Mouse (Mus musculus) neural tube, embryonic 14.5 days (tissue): Measurements from ENCODE around the gene Pank4. TPM values are rescaled to one million over a fixed set of nuclear protein-coding genes. Genes with fewer than 3 reads are reported as not detected.
A peak's percentile ranks its signal among the peaks of the same experiment; 100 is the strongest.

Experiments used
- ATAC-seq: fragments of 200-750 bp; cut with Nextera tagmentation; 2 replicates; pipeline ENCODE4 v1.8.0; 2017; ENCODE audit warnings: low read depth, mild to moderate bottlenecking, moderate TSS enrichment, moderate library complexity
- H3K27ac ChIP-seq: fragments of 300-500 bp; sonication (generic); 2 replicates; pipeline ENCODE4 v1.5.1; 2014; ENCODE audit warnings: low read depth, mild to moderate bottlenecking, control low read depth, low read length, moderate library complexity, mixed read lengths
- H3K27me3 ChIP-seq: fragments of 300-500 bp; sonication (generic); 2 replicates; pipeline ENCODE4 v1.6.1; 2014; ENCODE audit warnings: low read length; ENCODE audit not compliant: control insufficient read depth, insufficient read depth
- H3K36me3 ChIP-seq: fragments of 300-500 bp; sonication (generic); 2 replicates; pipeline ENCODE4 v1.6.1; 2014; ENCODE audit warnings: low read length, mixed read lengths; ENCODE audit not compliant: control insufficient read depth, insufficient read depth
- H3K4me1 ChIP-seq: fragments of 300-500 bp; sonication (generic); 2 replicates; pipeline ENCODE4 v1.6.1; 2014; ENCODE audit warnings: low read length; ENCODE audit not compliant: control insufficient read depth, insufficient read depth
- H3K4me2 ChIP-seq: fragments of 300-500 bp; sonication (generic); 2 replicates; pipeline ENCODE4 v1.6.1; 2014; ENCODE audit warnings: mild to moderate bottlenecking, low read depth, low read length, control low read depth
- H3K4me3 ChIP-seq: fragments of 300-500 bp; sonication (generic); 2 replicates; pipeline ENCODE4 v1.5.1; 2014; ENCODE audit warnings: low read depth, low read length, control low read depth, mixed read lengths
- H3K9ac ChIP-seq: fragments of 300-500 bp; sonication (generic); replicated peaks from 2 replicates; pipeline ENCODE4 v1.6.1; 2014; ENCODE audit warnings: low read depth, mild to moderate bottlenecking, control low read depth, low read length, mixed read lengths
- H3K9me3 ChIP-seq: fragments of 300-500 bp; sonication (generic); 2 replicates; pipeline ENCODE4 v1.6.1; 2016; ENCODE audit warnings: low read length; ENCODE audit not compliant: control insufficient read depth
- WGBS: fragments of 180-500 bp; shearing (Covaris S2); extraction: QIAGEN DNeasy Blood & Tissue Kit; methylation state at CpG from one replicate; pipeline ENCODE4 v1.1.7; 2014; 5-methylcytosine and 5-hydroxymethylcytosine counted together
- polyA plus RNA-seq: library from polyadenylated mRNA; unstranded; fragments of >200 nt; fragmentation: Nextera tagmentation; extraction: Ambion mirVana; gene quantifications from 2 replicates; pipeline ENCODE4 v1.2.1, GENCODE M21; 2014

Gene Pank4
- polyA plus RNA-seq, 1 experiment from 2014 or later, result 36.1 TPM

DNA sequence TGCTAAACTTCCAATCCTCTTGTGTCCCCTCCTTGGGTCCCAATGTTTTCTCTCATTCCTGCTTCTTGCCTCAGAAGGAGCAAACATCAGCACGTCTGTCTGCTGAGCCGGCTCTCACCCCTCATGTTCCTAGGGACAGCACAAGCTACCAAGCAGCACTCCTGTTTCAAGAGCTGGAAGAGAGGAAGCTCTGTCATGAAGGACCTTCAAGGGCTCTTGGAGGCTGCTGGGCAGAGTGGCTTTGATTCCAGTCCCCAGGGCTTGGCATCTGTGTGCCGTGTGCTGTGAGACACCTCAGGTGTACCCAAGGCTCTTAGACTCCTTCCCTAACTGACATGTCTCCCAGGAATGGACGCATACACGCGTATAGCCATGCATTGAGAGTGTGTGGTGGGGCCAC, 17.2 kb downstream of the Pank4 start:
- WGBS, result 87% methylated on average over 6 of the region's 6 CpGs
- peaks cover 46% of the 10 kb centered on the region for H3K36me3 ChIP-seq

DNA sequence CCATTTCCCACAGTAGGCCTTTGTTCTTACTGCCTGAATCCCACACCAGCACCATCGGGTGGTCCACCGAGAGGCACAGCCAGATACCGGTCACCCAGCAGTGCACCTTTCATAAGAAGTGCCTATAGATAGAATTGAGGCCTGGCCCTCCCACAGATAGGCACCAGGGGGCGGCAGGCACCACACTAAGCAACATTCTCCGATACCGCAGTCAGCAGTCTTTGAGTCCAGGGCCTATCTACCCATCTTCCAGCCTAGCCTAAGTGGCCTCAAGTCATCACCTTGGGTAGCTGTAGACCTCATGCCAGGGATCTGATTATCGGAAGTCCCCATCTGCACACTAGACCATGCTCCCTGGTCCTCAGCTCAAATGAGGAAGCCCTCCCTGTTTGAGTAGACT, 17.6 kb downstream of the Pank4 start:
- H3K36me3 ChIP-seq, result peaks cover 41% of the 10 kb centered on the region
- 54% methylated on average over 7 of the region's 7 CpGs for WGBS
- H3K4me3 ChIP-seq, result no peak overlapping the region
- no peak overlapping the region for H3K4me2 ChIP-seq
- no peak overlapping the region for H3K27ac ChIP-seq
- H3K9ac ChIP-seq, result no peak overlapping the region
- 0 out of 2 replicates have a peak, but pooled peaks cover 4% of the 10 kb centered on the region for H3K27me3 ChIP-seq
- H3K4me1 ChIP-seq, result peaks cover 4% of the 10 kb centered on the region; the same call in 1 of the 2 replicates
- peak; percentile 62 for ATAC-seq
- no peaks in the 10 kb centered on the region for H3K9me3 ChIP-seq

More for the DNA sequence above, 17.2 kb downstream of the Pank4 start:
- Histone ChIP-seq H3K4me1 (peaks cover 3% of the 10 kb centered on the region; the same call in 1 of the 2 replicates), H3K27ac (no peak overlapping the region), H3K4me2 (no peak overlapping the region), H3K9me3 (no peaks in the 10 kb centered on the region), H3K27me3 (0 out of 2 replicates have a peak, but pooled peaks cover 4% of the 10 kb centered on the region), H3K4me3 (no peak overlapping the region), H3K9ac (no peak overlapping the region)
- 0 out of 2 replicates have a peak, but pooled peaks have one; percentile 16 for ATAC-seq

DNA sequence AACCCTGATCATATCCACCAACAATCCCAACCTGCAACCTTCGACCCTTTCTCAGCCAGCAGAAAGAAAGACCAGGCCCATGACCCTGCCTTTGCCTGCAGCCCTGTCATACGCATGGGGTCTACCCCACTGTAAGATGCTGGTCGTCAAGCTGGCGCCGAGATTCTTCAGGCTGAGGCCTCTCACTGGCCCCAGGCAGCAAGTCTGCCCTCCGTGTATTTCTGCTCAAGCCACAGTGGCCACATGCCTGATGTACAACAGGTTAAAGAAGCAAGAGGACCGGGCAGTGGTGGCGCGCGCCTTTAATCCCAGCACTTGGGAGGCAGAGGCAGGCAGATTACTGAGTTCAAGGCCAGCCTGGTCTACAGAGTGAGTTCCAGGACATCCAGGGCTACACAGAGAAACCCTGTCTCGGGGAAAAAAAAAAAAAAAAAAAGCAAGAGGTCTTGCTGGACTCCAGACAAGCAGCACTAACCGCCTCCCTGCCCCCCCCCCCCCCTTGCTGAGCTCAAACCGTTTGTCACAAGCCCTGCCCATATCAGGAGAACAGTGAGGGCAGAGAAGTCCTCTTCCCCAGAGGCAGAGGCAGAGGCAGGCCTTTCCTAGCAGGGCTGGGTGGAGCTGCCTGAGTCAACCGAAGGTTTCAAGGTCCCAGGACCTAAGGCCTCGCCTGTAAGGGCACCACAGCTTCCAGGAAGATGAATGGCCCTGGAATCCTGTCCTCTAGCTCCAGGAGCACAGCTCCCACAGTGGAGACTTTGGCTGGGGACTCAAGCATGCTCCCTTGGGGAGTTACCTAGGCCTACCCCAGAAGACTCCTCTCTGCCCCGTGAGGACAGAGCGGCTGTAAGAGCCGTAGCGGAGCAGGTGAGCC, 18.6 kb downstream of the Pank4 start:
- no peaks in the 10 kb centered on the region for H3K9me3 ChIP-seq
- H3K4me1 ChIP-seq, result peaks cover 4% of the 10 kb centered on the region; the same call in 1 of the 2 replicates
- peaks cover 33% of the 10 kb centered on the region for H3K36me3 ChIP-seq
- 0 out of 2 replicates have a peak, but pooled peaks cover 4% of the 10 kb centered on the region for H3K27me3 ChIP-seq
- H3K9ac ChIP-seq, result no peak overlapping the region
- ATAC-seq, result no peak
- no peak overlapping the region for H3K4me2 ChIP-seq
- H3K27ac ChIP-seq, result no peak overlapping the region
- 79% methylated on average over 18 of the region's 19 CpGs for WGBS
- no peak overlapping the region for H3K4me3 ChIP-seq

DNA sequence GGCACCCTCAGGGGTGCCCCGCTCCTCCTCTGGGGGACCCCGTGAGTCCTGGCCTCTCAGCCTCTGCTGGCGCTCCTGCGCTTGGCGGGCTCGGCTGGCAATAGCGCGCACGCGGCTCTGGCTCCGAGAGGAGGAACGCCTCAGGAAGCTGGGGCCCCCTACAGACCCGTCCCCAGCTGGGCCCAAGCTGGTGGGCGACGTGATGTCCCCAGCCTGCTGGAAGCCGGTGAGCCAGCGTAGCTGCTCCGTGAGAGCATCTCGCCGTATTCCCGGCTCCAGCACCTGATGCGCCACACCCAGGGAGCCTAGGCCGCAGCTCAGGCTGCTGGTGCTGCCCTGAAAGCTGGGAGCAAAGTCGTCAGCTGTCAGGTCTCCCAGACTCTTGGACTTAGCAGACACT, 19.8 kb downstream of the Pank4 start:
- 20% methylated on average over 24 of the region's 24 CpGs for WGBS

DNA sequence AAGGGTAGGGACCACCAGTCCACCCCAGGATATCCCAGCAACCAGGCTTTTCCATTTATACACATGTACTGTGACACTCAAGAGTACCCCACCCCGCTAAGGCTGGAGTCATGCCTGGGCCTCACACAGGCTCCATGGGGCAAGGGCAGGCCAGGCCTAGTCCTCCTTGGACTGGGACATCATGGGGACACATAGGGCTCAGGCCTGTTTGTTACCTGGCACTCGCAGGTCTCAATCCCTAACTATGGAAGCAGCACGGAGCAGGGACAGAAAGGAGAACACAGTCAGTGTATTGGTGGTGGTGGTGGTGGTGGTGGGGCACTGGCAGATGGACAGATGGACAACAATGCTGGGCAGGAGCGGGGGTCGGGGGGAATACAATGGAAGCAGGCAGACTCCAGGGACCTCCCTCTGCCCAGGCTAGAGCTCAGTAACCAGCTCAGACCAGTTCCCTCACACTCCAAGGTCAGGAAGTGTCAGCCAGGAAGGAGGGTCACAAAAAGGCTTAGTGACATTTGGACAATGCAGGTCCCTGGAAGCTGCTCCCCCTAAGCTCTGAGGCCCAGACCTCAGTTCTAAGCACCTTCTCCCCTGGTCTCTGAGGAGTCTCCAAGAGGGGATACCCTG, 21.3 kb downstream of the Pank4 start:
- peaks cover 4% of the 10 kb centered on the region; the same call in 1 of the 2 replicates for H3K4me1 ChIP-seq
- peaks cover 10% of the 10 kb centered on the region for H3K36me3 ChIP-seq
- H3K9me3 ChIP-seq, result no peaks in the 10 kb centered on the region
- WGBS, result 78% methylated on average over 5 of the region's 5 CpGs
- H3K9ac ChIP-seq, result 0 out of 2 replicates have a peak overlapping the region, but pooled peaks have one; percentile 2
- H3K4me3 ChIP-seq, result no peak overlapping the region
- H3K27me3 ChIP-seq, result 0 out of 2 replicates have a peak, but pooled peaks cover 4% of the 10 kb centered on the region
- ATAC-seq, result no peak
- H3K4me2 ChIP-seq, result no peak overlapping the region
- no peak overlapping the region for H3K27ac ChIP-seq

More for the DNA sequence above, 19.8 kb downstream of the Pank4 start:
- Histone ChIP-seq H3K9me3 (no peaks in the 10 kb centered on the region), H3K36me3 (peaks cover 20% of the 10 kb centered on the region), H3K27me3 (0 out of 2 replicates have a peak, but pooled peaks cover 4% of the 10 kb centered on the region), H3K4me2 (no peak overlapping the region), H3K27ac (no peak overlapping the region), H3K9ac (0 out of 2 replicates have a peak overlapping the region, but pooled peaks have one; percentile 32), H3K4me3 (no peak overlapping the region), H3K4me1 (peaks cover 4% of the 10 kb centered on the region; the same call in 1 of the 2 replicates)
- no peak for ATAC-seq

DNA sequence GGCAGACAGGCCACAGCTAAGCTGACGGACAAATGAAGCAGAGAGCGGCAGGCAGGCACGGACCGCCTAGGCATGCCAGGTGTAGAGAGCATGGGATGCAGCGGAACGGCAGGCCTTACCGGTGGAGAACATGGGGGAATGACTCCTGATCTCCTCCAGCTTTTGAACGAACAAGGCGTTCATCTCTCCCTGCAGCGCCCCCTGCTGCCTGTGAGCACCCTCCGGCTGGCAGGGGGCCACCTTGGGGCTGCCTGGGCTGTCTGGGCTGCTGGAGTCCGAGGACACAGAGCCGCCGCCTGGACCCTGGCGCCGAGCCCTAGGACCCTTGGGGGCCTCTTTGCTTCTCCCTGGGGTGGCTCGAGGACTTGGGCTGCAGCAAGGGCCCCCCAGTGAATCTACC, 22.2 kb downstream of the Pank4 start:
- H3K4me2 ChIP-seq, result no peak overlapping the region
- peaks cover 3% of the 10 kb centered on the region; the same call in 1 of the 2 replicates for H3K36me3 ChIP-seq
- peak; percentile 8; the same call in 1 of the 2 replicates for ATAC-seq
- WGBS, result 24% methylated on average over 17 of the region's 17 CpGs
- 0 out of 2 replicates have a peak overlapping the region, but pooled peaks have one; percentile 2 for H3K9ac ChIP-seq
- 0 out of 2 replicates have a peak, but pooled peaks cover 4% of the 10 kb centered on the region for H3K27me3 ChIP-seq
- peaks cover 4% of the 10 kb centered on the region; the same call in 1 of the 2 replicates for H3K4me1 ChIP-seq
- H3K27ac ChIP-seq, result no peak overlapping the region; the same call in 1 of the 2 replicates
- no peak overlapping the region for H3K4me3 ChIP-seq
- no peaks in the 10 kb centered on the region for H3K9me3 ChIP-seq

DNA sequence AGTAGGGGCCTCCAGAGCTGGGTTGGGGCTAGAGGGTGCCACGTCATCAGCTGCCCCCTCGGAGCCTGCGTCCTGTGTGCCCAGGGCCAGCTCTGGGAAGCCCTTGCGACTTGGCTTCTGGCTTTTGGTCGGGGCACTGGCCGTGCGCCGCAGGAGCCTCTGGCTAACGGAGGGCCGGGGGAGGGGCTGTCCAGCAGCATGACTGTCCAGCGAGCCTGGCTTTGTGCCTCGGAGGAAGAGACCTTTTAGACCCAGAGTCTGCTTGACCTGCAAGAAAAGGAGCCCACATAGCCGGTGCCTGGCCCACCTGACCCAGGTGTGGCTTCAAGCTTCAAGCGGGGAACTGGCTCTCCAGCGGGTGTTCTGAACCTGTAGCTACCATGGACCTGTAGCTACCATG, 22.8 kb downstream of the Pank4 start:
- no peak for ATAC-seq
- H3K9ac ChIP-seq, result no peak overlapping the region
- no peak overlapping the region for H3K4me3 ChIP-seq
- no peaks in the 10 kb centered on the region for H3K9me3 ChIP-seq
- H3K27ac ChIP-seq, result no peak overlapping the region
- WGBS, result 70% methylated on average over 15 of the region's 15 CpGs
- no peak overlapping the region for H3K4me2 ChIP-seq
- H3K36me3 ChIP-seq, result no peaks in the 10 kb centered on the region
- peaks cover 4% of the 10 kb centered on the region; the same call in 1 of the 2 replicates for H3K4me1 ChIP-seq
- H3K27me3 ChIP-seq, result 0 out of 2 replicates have a peak, but pooled peaks cover 4% of the 10 kb centered on the region

DNA sequence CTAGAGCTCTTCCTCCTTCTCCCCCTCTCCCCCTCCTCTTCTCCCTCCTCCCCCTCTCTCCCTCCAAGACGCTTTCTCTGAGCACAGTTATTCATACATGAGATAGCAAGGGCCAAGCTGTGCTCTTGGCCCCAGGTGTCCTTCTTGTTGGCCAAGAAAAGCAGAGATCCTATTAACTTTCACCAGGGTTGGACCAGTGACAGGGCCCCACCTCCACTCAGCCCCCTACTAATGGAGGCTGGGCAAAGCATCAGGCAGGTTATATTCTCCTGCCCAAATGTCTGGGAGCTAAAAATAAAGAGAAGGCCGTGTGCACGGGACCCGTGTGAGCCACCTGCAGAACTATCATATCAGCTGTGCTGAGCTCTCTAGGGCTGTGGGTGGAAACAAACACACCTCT, 31.0 kb downstream of the Pank4 start:
- Histone ChIP-seq H3K27ac (no peak overlapping the region), H3K9ac (no peak overlapping the region), H3K4me2 (no peak overlapping the region), H3K4me3 (no peak overlapping the region), H3K9me3 (no peaks in the 10 kb centered on the region), H3K36me3 (no peaks in the 10 kb centered on the region), H3K4me1 (peaks cover 12% of the 10 kb centered on the region; the same call in 1 of the 2 replicates), H3K27me3 (no peaks in the 10 kb centered on the region)
- WGBS, result 80% methylated on average over 4 of the region's 4 CpGs
- ATAC-seq, result no peak
